Mouse (Mus musculus): ENCODE results near the gene Tmem230. TPM values are rescaled to one million over a fixed set of nuclear protein-coding genes. Genes with fewer than 3 reads are reported as not detected.
"Not testable (repeated sequence)": the region's sequence is repeated elsewhere in the genome, so short reads cannot be mapped to it uniquely, and the experiment has no call there.

The Tmem230 gene
- 58.1 and 66.1 TPM in 2 replicates for polyA plus RNA-seq (2014; fragmentation: Nextera tagmentation; extraction: Ambion mirVana)

GRCm38 (mm10) chr2:132247539-132248313, at the start of gene Tmem230:
TSS of gene Tmem230 (minus strand) at chr2:132247807.
- H3K4me1 ChIP-seq (replicated peaks; ENCODE audit: control insufficient read depth, insufficient read depth, low read length), result no peaks in the 10 kb centered on the region
- no peaks in the 10 kb centered on the region; the same call in 1 of the 2 replicates for H3K36me3 ChIP-seq (ENCODE audit: control insufficient read depth, insufficient read depth, low read length)
- peak; percentile 99 for DNase-seq (ENCODE audit: low spot score)
- H3K9me3 ChIP-seq (ENCODE audit: control insufficient read depth, low read length), result no peaks in the 10 kb centered on the region
- peak within 1 kb of the TSS; percentile 69 for H3K4me2 ChIP-seq (replicated peaks; ENCODE audit: low read depth, low read length)
- 5% methylated on average over 50 of the region's 50 CpGs for WGBS
- H3K27ac ChIP-seq (ENCODE audit: low read depth, low read length), result peak within 1 kb of the TSS; percentile 62; the same call in 1 of the 2 replicates
- peak within 1 kb of the TSS; percentile 67 for H3K9ac ChIP-seq (ENCODE audit: low read depth, low read length)
- no peaks in the 10 kb centered on the region for H3K27me3 ChIP-seq (ENCODE audit: control insufficient read depth, insufficient read depth, low read length)
- peak; percentile 93 for ATAC-seq (ENCODE audit: low FRiP score)
- H3K4me3 ChIP-seq (ENCODE audit: low read depth, low read length), result peak within 1 kb of the TSS; percentile 57

GRCm38 (mm10) chr2:132293694-132294450, 46.3 kb upstream of the Tmem230 start:
- no peak for ATAC-seq (ENCODE audit: low FRiP score)
- H3K36me3 ChIP-seq (ENCODE audit: control insufficient read depth, insufficient read depth, low read length), result 0 out of 2 replicates have a peak, but pooled peaks cover under 1% of the 10 kb centered on the region
- WGBS, result 94% methylated on average over 10 of the region's 10 CpGs

GRCm38 (mm10) chr2:132292083-132292482, 44.5 kb upstream of the Tmem230 start:
- H3K36me3 ChIP-seq (ENCODE audit: control insufficient read depth, insufficient read depth, low read length), result no peaks in the 10 kb centered on the region
- H3K4me2 ChIP-seq (replicated peaks; ENCODE audit: low read depth, low read length), result no peak overlapping the region
- no peak overlapping the region for H3K9ac ChIP-seq (ENCODE audit: low read depth, low read length)
- no peaks in the 10 kb centered on the region for H3K27me3 ChIP-seq (ENCODE audit: control insufficient read depth, insufficient read depth, low read length)
- no peaks in the 10 kb centered on the region for H3K9me3 ChIP-seq (ENCODE audit: control insufficient read depth, low read length)
- no peak for ATAC-seq (ENCODE audit: low FRiP score)
- WGBS, result 38% methylated on average over 4 of the region's 4 CpGs
- no peak overlapping the region for H3K4me3 ChIP-seq (ENCODE audit: low read depth, low read length)
- H3K4me1 ChIP-seq (replicated peaks; ENCODE audit: control insufficient read depth, insufficient read depth, low read length), result 0 out of 2 replicates have a peak, but pooled peaks cover 2% of the 10 kb centered on the region
- DNase-seq (ENCODE audit: low spot score), result no peak
- H3K27ac ChIP-seq (ENCODE audit: low read depth, low read length), result no peak overlapping the region

More at GRCm38 (mm10) chr2:132293694-132294450, 46.3 kb upstream of the Tmem230 start:
- H3K4me3 ChIP-seq (ENCODE audit: low read depth, low read length), result no peak overlapping the region
- DNase-seq (ENCODE audit: low spot score), result no peak
- H3K4me1 ChIP-seq (replicated peaks; ENCODE audit: control insufficient read depth, insufficient read depth, low read length), result 0 out of 2 replicates have a peak, but pooled peaks cover 2% of the 10 kb centered on the region
- no peak overlapping the region for H3K9ac ChIP-seq (ENCODE audit: low read depth, low read length)
- H3K9me3 ChIP-seq (ENCODE audit: control insufficient read depth, low read length), result no peaks in the 10 kb centered on the region
- no peaks in the 10 kb centered on the region for H3K27me3 ChIP-seq (ENCODE audit: control insufficient read depth, insufficient read depth, low read length)
- H3K4me2 ChIP-seq (replicated peaks; ENCODE audit: low read depth, low read length), result no peak overlapping the region
- H3K27ac ChIP-seq (ENCODE audit: low read depth, low read length), result no peak overlapping the region

- no peak for DNase-seq (ENCODE audit: low spot score)
- H3K36me3 ChIP-seq (ENCODE audit: control insufficient read depth, insufficient read depth, low read length), result no peaks in the 10 kb centered on the region
- no peak for ATAC-seq (ENCODE audit: low FRiP score)
- no peaks in the 10 kb centered on the region for H3K9me3 ChIP-seq (ENCODE audit: control insufficient read depth, low read length)
- no peak overlapping the region for H3K27ac ChIP-seq (ENCODE audit: low read depth, low read length)
- H3K4me2 ChIP-seq (replicated peaks; ENCODE audit: low read depth, low read length), result no peak overlapping the region
- 67% methylated on average over 3 of the region's 3 CpGs for WGBS
- H3K4me3 ChIP-seq (ENCODE audit: low read depth, low read length), result no peak overlapping the region
- H3K9ac ChIP-seq (ENCODE audit: low read depth, low read length), result no peak overlapping the region
- H3K4me1 ChIP-seq (replicated peaks; ENCODE audit: control insufficient read depth, insufficient read depth, low read length), result 0 out of 2 replicates have a peak, but pooled peaks cover 2% of the 10 kb centered on the region
- no peaks in the 10 kb centered on the region for H3K27me3 ChIP-seq (ENCODE audit: control insufficient read depth, insufficient read depth, low read length)
Observed at GRCm38 (mm10) chr2:132291265-132291664, 43.7 kb upstream of the Tmem230 start.

GRCm38 (mm10) chr2:132290808-132291207, 43.2 kb upstream of the Tmem230 start:
- Histone ChIP-seq H3K27ac (ENCODE audit: low read depth, low read length) (no peak overlapping the region), H3K4me1 (replicated peaks; ENCODE audit: control insufficient read depth, insufficient read depth, low read length) (0 out of 2 replicates have a peak, but pooled peaks cover 2% of the 10 kb centered on the region), H3K36me3 (ENCODE audit: control insufficient read depth, insufficient read depth, low read length) (no peaks in the 10 kb centered on the region), H3K4me2 (replicated peaks; ENCODE audit: low read depth, low read length) (no peak overlapping the region), H3K4me3 (ENCODE audit: low read depth, low read length) (no peak overlapping the region), H3K27me3 (ENCODE audit: control insufficient read depth, insufficient read depth, low read length) (no peaks in the 10 kb centered on the region), H3K9me3 (ENCODE audit: control insufficient read depth, low read length) (no peaks in the 10 kb centered on the region), H3K9ac (ENCODE audit: low read depth, low read length) (no peak overlapping the region)
- ATAC-seq (ENCODE audit: low FRiP score), result no peak
- DNase-seq (ENCODE audit: low spot score), result no peak
- 69% methylated on average over 6 of the region's 6 CpGs for WGBS

- H3K27me3 ChIP-seq (ENCODE audit: control insufficient read depth, insufficient read depth, low read length); H3K4me1 ChIP-seq (replicated peaks; ENCODE audit: control insufficient read depth, insufficient read depth, low read length); H3K9me3 ChIP-seq (ENCODE audit: control insufficient read depth, low read length); H3K4me2 ChIP-seq (replicated peaks; ENCODE audit: low read depth, low read length); H3K27ac ChIP-seq (ENCODE audit: low read depth, low read length); H3K9ac ChIP-seq (ENCODE audit: low read depth, low read length); H3K4me3 ChIP-seq (ENCODE audit: low read depth, low read length); ATAC-seq (ENCODE audit: low FRiP score); DNase-seq (ENCODE audit: low spot score); H3K36me3 ChIP-seq (ENCODE audit: control insufficient read depth, insufficient read depth, low read length): not testable (repeated sequence)
- 81% methylated on average over 5 of the region's 7 CpGs for WGBS
Observed at GRCm38 (mm10) chr2:132289213-132289612, 41.6 kb upstream of the Tmem230 start.

GRCm38 (mm10) chr2:132286376-132287076, 38.9 kb upstream of the Tmem230 start:
- no peak overlapping the region for H3K9ac ChIP-seq (ENCODE audit: low read depth, low read length)
- ATAC-seq (ENCODE audit: low FRiP score) (no peak), DNase-seq (ENCODE audit: low spot score) (no peak)
- H3K27me3 ChIP-seq (ENCODE audit: control insufficient read depth, insufficient read depth, low read length), result no peaks in the 10 kb centered on the region
- H3K4me2 ChIP-seq (replicated peaks; ENCODE audit: low read depth, low read length), result no peak overlapping the region
- no peak overlapping the region for H3K4me3 ChIP-seq (ENCODE audit: low read depth, low read length)
- no peak overlapping the region for H3K27ac ChIP-seq (ENCODE audit: low read depth, low read length)
- 88% methylated on average over 9 of the region's 9 CpGs for WGBS
- H3K36me3 ChIP-seq (ENCODE audit: control insufficient read depth, insufficient read depth, low read length), result no peaks in the 10 kb centered on the region
- no peaks in the 10 kb centered on the region for H3K9me3 ChIP-seq (ENCODE audit: control insufficient read depth, low read length)
- peaks cover 4% of the 10 kb centered on the region; the same call in 1 of the 2 replicates for H3K4me1 ChIP-seq (replicated peaks; ENCODE audit: control insufficient read depth, insufficient read depth, low read length)

- WGBS, result 96% methylated on average over 5 of the region's 5 CpGs
- H3K4me1 ChIP-seq (replicated peaks; ENCODE audit: control insufficient read depth, insufficient read depth, low read length); H3K4me3 ChIP-seq (ENCODE audit: low read depth, low read length); DNase-seq (ENCODE audit: low spot score); H3K36me3 ChIP-seq (ENCODE audit: control insufficient read depth, insufficient read depth, low read length); H3K27me3 ChIP-seq (ENCODE audit: control insufficient read depth, insufficient read depth, low read length); H3K27ac ChIP-seq (ENCODE audit: low read depth, low read length); H3K9ac ChIP-seq (ENCODE audit: low read depth, low read length); ATAC-seq (ENCODE audit: low FRiP score); H3K9me3 ChIP-seq (ENCODE audit: control insufficient read depth, low read length); H3K4me2 ChIP-seq (replicated peaks; ENCODE audit: low read depth, low read length): not testable (repeated sequence)
Observed at GRCm38 (mm10) chr2:132285722-132286121, 38.1 kb upstream of the Tmem230 start.
